Mouse (Mus musculus) intestine, embryonic 14.5 days (tissue): ENCODE measurements around the gene Atl2. TPM values are rescaled to one million over a fixed set of nuclear protein-coding genes. Genes with fewer than 3 reads are reported as not detected.
A peak's percentile ranks its signal among the peaks of the same experiment; 100 is the strongest.

Experiments used
- ATAC-seq: fragments of 200-750 bp; cut with Nextera tagmentation; replicated peaks from 2 replicates; pipeline ENCODE4 v1.8.0; 2017; ENCODE audit warnings: low read depth, moderate number of reproducible peaks, moderate TSS enrichment, moderate library complexity; ENCODE audit not compliant: low FRiP score, low TSS enrichment
- DNase-seq: peaks from one replicate; pipeline ENCODE4 v3.0.0-alpha.2; 2018; ENCODE audit warnings: low spot score
- H3K27ac ChIP-seq: fragments of 300-500 bp; sonication (generic); 2 replicates; pipeline ENCODE4 v1.5.1; 2014; ENCODE audit warnings: low read depth, mild to moderate bottlenecking, control low read depth
- H3K27me3 ChIP-seq: fragments of 300-500 bp; sonication (generic); replicated peaks from 2 replicates; pipeline ENCODE4 v1.6.1; 2014; ENCODE audit warnings: low read length, control low read depth; ENCODE audit not compliant: control insufficient read depth, insufficient read depth
- H3K36me3 ChIP-seq: fragments of 300-500 bp; sonication (generic); 2 replicates; pipeline ENCODE4 v1.6.1; 2014; ENCODE audit warnings: low read length, control low read depth; ENCODE audit not compliant: control insufficient read depth, insufficient read depth
- H3K4me1 ChIP-seq: fragments of 300-500 bp; sonication (generic); replicated peaks from 2 replicates; pipeline ENCODE4 v1.6.1; 2014; ENCODE audit warnings: low read length, control low read depth, mixed read lengths; ENCODE audit not compliant: control insufficient read depth, insufficient read depth
- H3K4me2 ChIP-seq: fragments of 300-500 bp; sonication (generic); 2 replicates; pipeline ENCODE4 v1.6.1; 2014; ENCODE audit warnings: low read length
- H3K4me3 ChIP-seq: fragments of 300-500 bp; sonication (generic); 2 replicates; pipeline ENCODE4 v1.5.1; 2014; ENCODE audit warnings: low read depth, low read length, control low read depth, mixed read lengths
- H3K9ac ChIP-seq: fragments of 300-500 bp; sonication (generic); 2 replicates; pipeline ENCODE4 v1.6.1; 2014; ENCODE audit warnings: mild to moderate bottlenecking, low read length
- H3K9me3 ChIP-seq: fragments of 300-500 bp; sonication (generic); 2 replicates; pipeline ENCODE4 v1.6.1; 2016; ENCODE audit warnings: low read length, control low read depth; ENCODE audit not compliant: control insufficient read depth
- WGBS: fragments of 180-500 bp; shearing (Covaris S2); extraction: QIAGEN DNeasy Blood & Tissue Kit; methylation state at CpG from one replicate; pipeline ENCODE4 v1.1.7; 2014; 5-methylcytosine and 5-hydroxymethylcytosine counted together
- polyA plus RNA-seq: library from polyadenylated mRNA; unstranded; fragments of >200 nt; fragmentation: Nextera tagmentation; extraction: Ambion mirVana; gene quantifications from 2 replicates; pipeline ENCODE4 v1.2.1, GENCODE M21; 2014

Gene Atl2
- polyA plus RNA-seq, 1 experiment from 2014 or later, result 40.1 TPM

- 85% methylated on average over 3 of the region's 3 CpGs for WGBS
- Histone ChIP-seq H3K4me2 (no peak overlapping the region), H3K36me3 (no peaks in the 10 kb centered on the region), H3K9me3 (no peaks in the 10 kb centered on the region), H3K27ac (no peak overlapping the region), H3K4me3 (no peak overlapping the region), H3K4me1 (no peaks in the 10 kb centered on the region), H3K27me3 (no peaks in the 10 kb centered on the region), H3K9ac (no peak overlapping the region)
- DNase-seq (no peak), ATAC-seq (no peak)
These were observed 30.6 kb upstream of the Atl2 start for GRCm38 (mm10) chr17:79926486-79926885.

- WGBS, result 89% methylated on average over 11 of the region's 11 CpGs
- Histone ChIP-seq H3K4me3 (no peak overlapping the region), H3K9ac (no peak overlapping the region), H3K27me3 (no peaks in the 10 kb centered on the region), H3K4me2 (no peak overlapping the region), H3K4me1 (no peaks in the 10 kb centered on the region), H3K9me3 (no peaks in the 10 kb centered on the region), H3K27ac (no peak overlapping the region), H3K36me3 (no peaks in the 10 kb centered on the region)
- DNase-seq (no peak), ATAC-seq (no peak)
These were observed 30.0 kb upstream of the Atl2 start for GRCm38 (mm10) chr17:79925865-79926421.

- no peaks in the 10 kb centered on the region for H3K9me3 ChIP-seq
- no peaks in the 10 kb centered on the region for H3K4me1 ChIP-seq
- no peak overlapping the region for H3K4me2 ChIP-seq
- DNase-seq, result no peak
- H3K27me3 ChIP-seq, result no peaks in the 10 kb centered on the region
- H3K27ac ChIP-seq, result no peak overlapping the region
- ATAC-seq, result no peak
- H3K36me3 ChIP-seq, result no peaks in the 10 kb centered on the region
- H3K9ac ChIP-seq, result no peak overlapping the region
- 86% methylated on average over 2 of the region's 2 CpGs for WGBS
- H3K4me3 ChIP-seq, result no peak overlapping the region
These were observed 24.4 kb upstream of the Atl2 start for GRCm38 (mm10) chr17:79920355-79920754.

- no peak overlapping the region for H3K27ac ChIP-seq
- ATAC-seq, result no peak
These were observed 23.8 kb upstream of the Atl2 start for GRCm38 (mm10) chr17:79919566-79920350.

GRCm38 (mm10) chr17:79918484-79919004 is 22.6 kb upstream of the Atl2 start:
- no peaks in the 10 kb centered on the region for H3K4me1 ChIP-seq
- H3K9me3 ChIP-seq, result no peaks in the 10 kb centered on the region
- ATAC-seq (peak; percentile 87), DNase-seq (peak; percentile 64)
- no peak overlapping the region for H3K9ac ChIP-seq
- H3K4me3 ChIP-seq, result no peak overlapping the region
- H3K27me3 ChIP-seq, result no peaks in the 10 kb centered on the region
- H3K27ac ChIP-seq, result no peak overlapping the region
- peak overlapping the region; percentile 8; the same call in 1 of the 2 replicates for H3K4me2 ChIP-seq
- no peaks in the 10 kb centered on the region for H3K36me3 ChIP-seq
- 30% methylated on average over 9 of the region's 9 CpGs for WGBS

More at GRCm38 (mm10) chr17:79919566-79920350, 23.8 kb upstream of the Atl2 start:
- no peak overlapping the region for H3K4me2 ChIP-seq
- H3K27me3 ChIP-seq, result no peaks in the 10 kb centered on the region
- no peaks in the 10 kb centered on the region for H3K36me3 ChIP-seq
- 73% methylated on average over 15 of the region's 15 CpGs for WGBS
- no peaks in the 10 kb centered on the region for H3K4me1 ChIP-seq
- no peak for DNase-seq
- no peak overlapping the region for H3K4me3 ChIP-seq
- H3K9ac ChIP-seq, result no peak overlapping the region
- no peaks in the 10 kb centered on the region for H3K9me3 ChIP-seq

- Histone ChIP-seq H3K27ac (no peak overlapping the region), H3K4me1 (no peaks in the 10 kb centered on the region), H3K4me3 (no peak overlapping the region), H3K9ac (no peak overlapping the region), H3K36me3 (no peaks in the 10 kb centered on the region), H3K27me3 (no peaks in the 10 kb centered on the region), H3K9me3 (no peaks in the 10 kb centered on the region), H3K4me2 (no peak overlapping the region)
- no peak for DNase-seq
- no peak for ATAC-seq
- 79% methylated on average over 9 of the region's 9 CpGs for WGBS
These were observed 21.1 kb upstream of the Atl2 start for GRCm38 (mm10) chr17:79916996-79917395.

- H3K27me3 ChIP-seq, result no peaks in the 10 kb centered on the region
- no peak overlapping the region for H3K9ac ChIP-seq
- no peak for DNase-seq
- no peak overlapping the region for H3K4me2 ChIP-seq
- 71% methylated on average over 2 of the region's 2 CpGs for WGBS
- ATAC-seq, result no peak
- no peak overlapping the region for H3K4me3 ChIP-seq
- no peak overlapping the region for H3K27ac ChIP-seq
- H3K9me3 ChIP-seq, result no peaks in the 10 kb centered on the region
- no peaks in the 10 kb centered on the region for H3K36me3 ChIP-seq
- no peaks in the 10 kb centered on the region for H3K4me1 ChIP-seq
These were observed 16.3 kb upstream of the Atl2 start for GRCm38 (mm10) chr17:79912174-79912573.

GRCm38 (mm10) chr17:79911718-79912117 is 15.8 kb upstream of the Atl2 start:
- no peak overlapping the region for H3K9ac ChIP-seq
- H3K27ac ChIP-seq, result no peak overlapping the region
- H3K4me1 ChIP-seq, result no peaks in the 10 kb centered on the region
- no peak overlapping the region for H3K4me3 ChIP-seq
- no peak overlapping the region for H3K4me2 ChIP-seq
- no peaks in the 10 kb centered on the region for H3K27me3 ChIP-seq
- no peaks in the 10 kb centered on the region for H3K36me3 ChIP-seq
- H3K9me3 ChIP-seq, result no peaks in the 10 kb centered on the region
- DNase-seq (no peak), ATAC-seq (no peak)
- WGBS, result 74% methylated on average over 3 of the region's 3 CpGs
